Mouse (Mus musculus): ENCODE data around the gene 4933411K16Rik.

- TF ChIP-seq CTCF (IDR thresholded peaks at IDR 0.05; ENCODE audit: low read depth) (no peak), EP300 (optimal IDR thresholded peaks at IDR 0.05) (no peak)
These were observed 43.0 kb upstream of the 4933411K16Rik start for GRCm38 (mm10) chr19:42009067-42009466.

Measured in stomach, postnatal 0 days (tissue).